Mouse (Mus musculus) liver, adult 2 months (tissue): ENCODE data around the gene Mta1.
A peak's percentile ranks its signal among the peaks of the same experiment; 100 is the strongest.

Experiments
- CTCF ChIP-seq: fragments of 200-500 bp; IDR thresholded peaks from 2 replicates; pipeline ENCODE4 v1.5.1; 2011; ENCODE audit warnings: low read depth, low read length, control low read depth
- POLR2A ChIP-seq: fragments of 200-500 bp; IDR thresholded peaks from 2 replicates; pipeline ENCODE4 v1.6.1; 2011; ENCODE audit warnings: low read length, control low read depth; ENCODE audit not compliant: insufficient read depth; ENCODE audit errors: extremely low read depth

- TF ChIP-seq POLR2A (no peak), CTCF (peak; percentile 93)
Measured at GRCm38 (mm10) chr12:113155887-113156539, 57.9 kb downstream of the Mta1 start, which contains the start of gene Tedc1.
